Mouse (Mus musculus) liver, embryonic 14.5 days (tissue): Measurements from ENCODE around the gene Kif13a. TPM values are rescaled to one million over a fixed set of nuclear protein-coding genes. Genes with fewer than 3 reads are reported as not detected.
A peak's percentile ranks its signal among the peaks of the same experiment; 100 is the strongest.

ENCODE experiments used
- ATAC-seq: fragments of 200-750 bp; cut with Nextera tagmentation; 2 replicates; pipeline ENCODE4 v1.8.0; 2017; ENCODE audit warnings: moderate number of reproducible peaks, mild to moderate bottlenecking, moderate library complexity; ENCODE audit not compliant: insufficient read depth
- DNase-seq, 3 experiments: peaks; one replicate each; pipeline ENCODE4 v3.0.0-alpha.2; 2012 to 2013; ENCODE audit warnings: low read depth in 3 of 3, low spot score in 3 of 3
- H3K27ac ChIP-seq: fragments of 300-500 bp; sonication (generic); 2 replicates; pipeline ENCODE4 v1.5.1; 2014; ENCODE audit warnings: moderate library complexity, mild to moderate bottlenecking, control low read depth, inconsistent platforms
- H3K27me3 ChIP-seq: fragments of 300-500 bp; sonication (generic); 2 replicates; pipeline ENCODE4 v1.6.1; 2014; ENCODE audit warnings: mild to moderate bottlenecking, low read length, moderate library complexity; ENCODE audit not compliant: control insufficient read depth, insufficient read depth
- H3K36me3 ChIP-seq: fragments of 300-500 bp; sonication (generic); replicated peaks from 2 replicates; pipeline ENCODE4 v1.6.1; 2014; ENCODE audit warnings: low read depth; ENCODE audit not compliant: control insufficient read depth, insufficient read depth
- H3K4me1 ChIP-seq, 2 experiments: fragments of 200-500 bp in 1 of 2; fragments of 300-500 bp in 1 of 2; sonication (generic) in 1 of 2; replicated peaks; 2 replicates each; pipeline ENCODE4 v1.6.1; 2012 to 2014; ENCODE audit warnings: antibody characterized with exemption in 1 of 2, inconsistent platforms in 1 of 2, low read length in 1 of 2; ENCODE audit not compliant: control insufficient read depth in 2 of 2, insufficient read depth in 2 of 2
- H3K4me2 ChIP-seq: fragments of 300-500 bp; sonication (generic); 2 replicates; pipeline ENCODE4 v1.6.1; 2014; ENCODE audit warnings: low read depth, mild to moderate bottlenecking, control low read depth, moderate library complexity
- H3K4me3 ChIP-seq, 2 experiments: fragments of 200-500 bp in 1 of 2; fragments of 300-500 bp in 1 of 2; sonication (generic) in 1 of 2; 2 replicates each; pipeline ENCODE4 v1.5.1; 2012 to 2014; ENCODE audit warnings: low read depth in 2 of 2, low read length in 2 of 2, mild to moderate bottlenecking in 2 of 2, control low read depth in 1 of 2, inconsistent platforms in 1 of 2, moderate library complexity in 1 of 2; ENCODE audit not compliant: insufficient read depth in 1 of 2
- H3K9ac ChIP-seq: fragments of 300-500 bp; sonication (generic); replicated peaks from 2 replicates; pipeline ENCODE4 v1.6.1; 2014; ENCODE audit warnings: mild to moderate bottlenecking, control low read depth, moderate library complexity
- H3K9me3 ChIP-seq: fragments of 300-500 bp; sonication (generic); 2 replicates; pipeline ENCODE4 v1.6.1; 2016; ENCODE audit warnings: low read length, mixed read lengths; ENCODE audit not compliant: control insufficient read depth
- CTCF ChIP-seq: IDR thresholded peaks from 2 replicates; pipeline ENCODE4 v1.5.1; 2016; ENCODE audit warnings: antibody characterized with exemption, low read depth, control low read depth
- EP300 ChIP-seq: IDR thresholded peaks from 2 replicates; pipeline ENCODE4 v1.6.1; 2016; ENCODE audit warnings: antibody characterized with exemption, low read depth
- WGBS: fragments of 180-500 bp; shearing (Covaris S2); extraction: QIAGEN DNeasy Blood & Tissue Kit; methylation state at CpG from one replicate; pipeline ENCODE4 v1.1.7; 2014; ENCODE audit not compliant: insufficient replicate concordance; 5-methylcytosine and 5-hydroxymethylcytosine counted together
- polyA plus RNA-seq, 2 experiments: library from polyadenylated mRNA; depleted of rRNA in 1 of 2; stranded (reverse) in 1 of 2; unstranded in 1 of 2; fragments of >200 nt; fragmentation: Nextera tagmentation in 1 of 2; extraction: Ambion mirVana in 1 of 2; gene quantifications; 2 replicates each; pipeline versions ENCODE4 v1.2.1 to v1.2.3; 2012 to 2014

The Kif13a gene
- polyA plus RNA-seq, 2 experiments = 2.1 to 3.1 TPM

GRCm38 (mm10) chr13:46779831-46780230 is 149.8 kb downstream of the Kif13a start:
- no peaks in the 10 kb centered on the region for H3K9me3 ChIP-seq
- no peaks in the 10 kb centered on the region for H3K27me3 ChIP-seq
- TF ChIP-seq CTCF = no peak
- TF ChIP-seq EP300 = no peak
- no peak overlapping the region for H3K4me2 ChIP-seq
- DNase-seq = no peak
- no peaks in the 10 kb centered on the region for H3K36me3 ChIP-seq
- WGBS = 56% methylated on average over 10 of the region's 10 CpGs
- H3K4me3 ChIP-seq = no peak overlapping the region
- H3K27ac ChIP-seq = no peak overlapping the region
- peaks cover 3 to 11% of the 10 kb centered on the region in 2 experiments; a peak in 2 of 4 replicates for H3K4me1 ChIP-seq
- ATAC-seq = no peak
- H3K9ac ChIP-seq = no peak overlapping the region

GRCm38 (mm10) chr13:46777461-46777860 is 152.2 kb downstream of the Kif13a start:
- Histone ChIP-seq H3K4me3 (no peak overlapping the region), H3K4me1 (peaks cover 3 to 12% of the 10 kb centered on the region in 2 experiments; a peak in 2 of 4 replicates)
- 25% methylated on average over 3 of the region's 3 CpGs for WGBS

GRCm38 (mm10) chr13:46776636-46777305 is 152.9 kb downstream of the Kif13a start:
- ATAC-seq (no peak), DNase-seq (no peak)
- no peak overlapping the region for H3K4me2 ChIP-seq
- H3K4me1 ChIP-seq = peaks cover 3 to 17% of the 10 kb centered on the region in 2 experiments; a peak in 2 of 4 replicates
- no peaks in the 10 kb centered on the region for H3K9me3 ChIP-seq
- no peak overlapping the region for H3K27ac ChIP-seq
- no peaks in the 10 kb centered on the region for H3K27me3 ChIP-seq
- H3K9ac ChIP-seq = no peak overlapping the region
- H3K36me3 ChIP-seq = no peaks in the 10 kb centered on the region; the same call in 1 of the 2 replicates
- no peak overlapping the region for H3K4me3 ChIP-seq
- TF ChIP-seq EP300 = no peak
- TF ChIP-seq CTCF = no peak
- 54% methylated on average over 14 of the region's 14 CpGs for WGBS

More at GRCm38 (mm10) chr13:46777461-46777860, 152.2 kb downstream of the Kif13a start:
- no peaks in the 10 kb centered on the region; the same call in 1 of the 2 replicates for H3K36me3 ChIP-seq
- no peak overlapping the region for H3K27ac ChIP-seq
- DNase-seq (no peak), ATAC-seq (peak; percentile 26; the same call in 1 of the 2 replicates)
- no peaks in the 10 kb centered on the region for H3K27me3 ChIP-seq
- H3K9ac ChIP-seq = no peak overlapping the region
- H3K9me3 ChIP-seq = no peaks in the 10 kb centered on the region
- TF ChIP-seq EP300 = no peak
- TF ChIP-seq CTCF = no peak
- no peak overlapping the region for H3K4me2 ChIP-seq

- Histone ChIP-seq H3K9ac (no peak overlapping the region), H3K27ac (no peak overlapping the region), H3K4me1 (peaks cover 2 to 11% of the 10 kb centered on the region in 2 experiments; a peak in 2 of 4 replicates), H3K36me3 (no peaks in the 10 kb centered on the region; the same call in 1 of the 2 replicates), H3K4me2 (no peak overlapping the region), H3K4me3 (no peak overlapping the region), H3K27me3 (no peaks in the 10 kb centered on the region), H3K9me3 (no peaks in the 10 kb centered on the region)
- WGBS = 20% methylated on average over 5 of the region's 5 CpGs
- no peak for TF ChIP-seq EP300
- TF ChIP-seq CTCF = no peak
- ATAC-seq (no peak), DNase-seq (no peak)
Observed at GRCm38 (mm10) chr13:46774998-46775397, 154.7 kb downstream of the Kif13a start.

- Histone ChIP-seq H3K4me3 (no peak overlapping the region), H3K9me3 (no peaks in the 10 kb centered on the region), H3K9ac (no peak overlapping the region), H3K4me2 (no peak overlapping the region), H3K4me1 (peaks cover 0 to 8% of the 10 kb centered on the region in 2 experiments; a peak in 2 of 4 replicates), H3K27ac (no peak overlapping the region), H3K36me3 (no peaks in the 10 kb centered on the region; the same call in 1 of the 2 replicates), H3K27me3 (no peaks in the 10 kb centered on the region)
- no peak for TF ChIP-seq CTCF
- no peak for TF ChIP-seq EP300
- no peak for DNase-seq
- WGBS = 83% methylated on average over 13 of the region's 13 CpGs
- no peak for ATAC-seq
Observed at GRCm38 (mm10) chr13:46772581-46772980, 157.1 kb downstream of the Kif13a start.
